Mouse (Mus musculus) liver, embryonic 14.5 days (tissue): ENCODE data around the gene Rnf2.

Source experiments
- CTCF ChIP-seq: IDR thresholded peaks from 2 replicates; pipeline ENCODE4 v1.5.1; 2016; ENCODE audit warnings: antibody characterized with exemption, low read depth, control low read depth
- EP300 ChIP-seq: IDR thresholded peaks from 2 replicates; pipeline ENCODE4 v1.6.1; 2016; ENCODE audit warnings: antibody characterized with exemption, low read depth

- TF ChIP-seq CTCF (no peak), EP300 (no peak)
Measured at GRCm38 (mm10) chr1:151484754-151485153, 16.0 kb downstream of the Rnf2 start.
